Mouse (Mus musculus): Measurements from ENCODE around the gene Prl. TPM values are rescaled to one million over a fixed set of nuclear protein-coding genes. Genes with fewer than 3 reads are reported as not detected.

The Prl gene
- polyA plus RNA-seq (2012; rRNA removed), result not detected in 2 replicates

GRCm38 (mm10) chr13:27057270-27057669 is at the start of gene Prl:
Gene Prl (plus strand): TSS chr13:27057570.
- no peak for TF ChIP-seq POLR2A (IDR thresholded peaks at IDR 0.05; ENCODE audit: low read depth, low read length)
- TF ChIP-seq CTCF (conservative IDR thresholded peaks at IDR 0.05; ENCODE audit: insufficient read depth, insufficient read length, low read depth, low read length), result no peak
- 86% methylated on average over 1 of the region's 1 CpGs for WGBS
- no peaks in the 10 kb centered on the region for H3K4me1 ChIP-seq (ENCODE audit: control insufficient read depth, insufficient read depth, low read length)
- no peak for DNase-seq
- no peak within 1 kb of the TSS for H3K4me3 ChIP-seq (ENCODE audit: insufficient read depth, low read depth, low read length)
- H3K27ac ChIP-seq (ENCODE audit: insufficient read depth, low read depth, low read length), result no peak within 1 kb of the TSS
- no peaks in the 10 kb centered on the region for H3K36me3 ChIP-seq (ENCODE audit: control insufficient read depth, insufficient read depth, low read length)
- no peaks in the 10 kb centered on the region for H3K27me3 ChIP-seq (replicated peaks; ENCODE audit: control insufficient read depth, insufficient read depth, low read length)

GRCm38 (mm10) chr13:27026614-27027013 is 30.8 kb upstream of the Prl start:
- Histone ChIP-seq H3K4me3 (ENCODE audit: insufficient read depth, low read depth, low read length) (no peak overlapping the region), H3K27ac (ENCODE audit: insufficient read depth, low read depth, low read length) (no peak overlapping the region), H3K4me1 (ENCODE audit: control insufficient read depth, insufficient read depth, low read length) (no peaks in the 10 kb centered on the region), H3K36me3 (ENCODE audit: control insufficient read depth, insufficient read depth, low read length) (no peaks in the 10 kb centered on the region), H3K27me3 (replicated peaks; ENCODE audit: control insufficient read depth, insufficient read depth, low read length) (no peaks in the 10 kb centered on the region)
- no peak for DNase-seq
- TF ChIP-seq CTCF (conservative IDR thresholded peaks at IDR 0.05; ENCODE audit: insufficient read depth, insufficient read length, low read depth, low read length), result no peak
- no peak for TF ChIP-seq POLR2A (IDR thresholded peaks at IDR 0.05; ENCODE audit: low read depth, low read length)
- 82% methylated on average over 1 of the region's 1 CpGs for WGBS

GRCm38 (mm10) chr13:27027376-27027775 is 30.0 kb upstream of the Prl start:
- H3K27ac ChIP-seq (ENCODE audit: insufficient read depth, low read depth, low read length), result no peak overlapping the region
- DNase-seq, result peak; percentile 5
- no peaks in the 10 kb centered on the region for H3K36me3 ChIP-seq (ENCODE audit: control insufficient read depth, insufficient read depth, low read length)
- H3K27me3 ChIP-seq (replicated peaks; ENCODE audit: control insufficient read depth, insufficient read depth, low read length), result no peaks in the 10 kb centered on the region
- 94% methylated on average over 1 of the region's 1 CpGs for WGBS
- TF ChIP-seq POLR2A (IDR thresholded peaks at IDR 0.05; ENCODE audit: low read depth, low read length) (no peak), CTCF (conservative IDR thresholded peaks at IDR 0.05; ENCODE audit: insufficient read depth, insufficient read length, low read depth, low read length) (no peak)
- no peak overlapping the region for H3K4me3 ChIP-seq (ENCODE audit: insufficient read depth, low read depth, low read length)
- H3K4me1 ChIP-seq (ENCODE audit: control insufficient read depth, insufficient read depth, low read length), result no peaks in the 10 kb centered on the region; the same call in 1 of the 2 replicates

GRCm38 (mm10) chr13:27028501-27029240 is 28.7 kb upstream of the Prl start:
- 90% methylated on average over 2 of the region's 2 CpGs for WGBS
- no peaks in the 10 kb centered on the region; the same call in 1 of the 2 replicates for H3K4me1 ChIP-seq (ENCODE audit: control insufficient read depth, insufficient read depth, low read length)
- no peaks in the 10 kb centered on the region for H3K27me3 ChIP-seq (replicated peaks; ENCODE audit: control insufficient read depth, insufficient read depth, low read length)
- DNase-seq, result no peak
- no peaks in the 10 kb centered on the region for H3K36me3 ChIP-seq (ENCODE audit: control insufficient read depth, insufficient read depth, low read length)
- H3K4me3 ChIP-seq (ENCODE audit: insufficient read depth, low read depth, low read length), result no peak overlapping the region
- TF ChIP-seq CTCF (conservative IDR thresholded peaks at IDR 0.05; ENCODE audit: insufficient read depth, insufficient read length, low read depth, low read length) (no peak), POLR2A (IDR thresholded peaks at IDR 0.05; ENCODE audit: low read depth, low read length) (no peak)
- H3K27ac ChIP-seq (ENCODE audit: insufficient read depth, low read depth, low read length), result no peak overlapping the region

GRCm38 (mm10) chr13:27031101-27031852 is 26.1 kb upstream of the Prl start:
- DNase-seq, result peak; percentile 15
- Histone ChIP-seq H3K27me3 (replicated peaks; ENCODE audit: control insufficient read depth, insufficient read depth, low read length) (no peaks in the 10 kb centered on the region), H3K4me3 (ENCODE audit: insufficient read depth, low read depth, low read length) (no peak overlapping the region), H3K4me1 (ENCODE audit: control insufficient read depth, insufficient read depth, low read length) (no peaks in the 10 kb centered on the region; the same call in 1 of the 2 replicates), H3K36me3 (ENCODE audit: control insufficient read depth, insufficient read depth, low read length) (no peaks in the 10 kb centered on the region), H3K27ac (ENCODE audit: insufficient read depth, low read depth, low read length) (no peak overlapping the region)
- 44% methylated on average over 4 of the region's 4 CpGs for WGBS
- TF ChIP-seq POLR2A (IDR thresholded peaks at IDR 0.05; ENCODE audit: low read depth, low read length) (no peak), CTCF (conservative IDR thresholded peaks at IDR 0.05; ENCODE audit: insufficient read depth, insufficient read length, low read depth, low read length) (no peak)

- Histone ChIP-seq H3K4me1 (ENCODE audit: control insufficient read depth, insufficient read depth, low read length) (no peaks in the 10 kb centered on the region; the same call in 1 of the 2 replicates), H3K27ac (ENCODE audit: insufficient read depth, low read depth, low read length) (peak overlapping the region; percentile 23; the same call in 1 of the 2 replicates), H3K27me3 (replicated peaks; ENCODE audit: control insufficient read depth, insufficient read depth, low read length) (no peaks in the 10 kb centered on the region), H3K4me3 (ENCODE audit: insufficient read depth, low read depth, low read length) (no peak overlapping the region), H3K36me3 (ENCODE audit: control insufficient read depth, insufficient read depth, low read length) (no peaks in the 10 kb centered on the region)
- no peak for TF ChIP-seq CTCF (conservative IDR thresholded peaks at IDR 0.05; ENCODE audit: insufficient read depth, insufficient read length, low read depth, low read length)
- TF ChIP-seq POLR2A (IDR thresholded peaks at IDR 0.05; ENCODE audit: low read depth, low read length), result no peak
- no peak for DNase-seq
- 82% methylated on average over 1 of the region's 1 CpGs for WGBS
Observed at GRCm38 (mm10) chr13:27031853-27032240, 25.5 kb upstream of the Prl start.

GRCm38 (mm10) chr13:27032998-27033397 is 24.4 kb upstream of the Prl start:
- no peak for TF ChIP-seq CTCF (conservative IDR thresholded peaks at IDR 0.05; ENCODE audit: insufficient read depth, insufficient read length, low read depth, low read length)
- no peak for TF ChIP-seq POLR2A (IDR thresholded peaks at IDR 0.05; ENCODE audit: low read depth, low read length)
- no peak for DNase-seq
- H3K27ac ChIP-seq (ENCODE audit: insufficient read depth, low read depth, low read length), result no peak overlapping the region
- H3K4me1 ChIP-seq (ENCODE audit: control insufficient read depth, insufficient read depth, low read length), result no peaks in the 10 kb centered on the region; the same call in 1 of the 2 replicates
- 69% methylated on average over 2 of the region's 2 CpGs for WGBS
- no peaks in the 10 kb centered on the region for H3K27me3 ChIP-seq (replicated peaks; ENCODE audit: control insufficient read depth, insufficient read depth, low read length)
- no peaks in the 10 kb centered on the region for H3K36me3 ChIP-seq (ENCODE audit: control insufficient read depth, insufficient read depth, low read length)
- no peak overlapping the region for H3K4me3 ChIP-seq (ENCODE audit: insufficient read depth, low read depth, low read length)

Data from kidney, adult 2 months (tissue).